Mouse (Mus musculus): ENCODE results near the gene Dph3. TPM values are rescaled to one million over a fixed set of nuclear protein-coding genes. Genes with fewer than 3 reads are reported as not detected.
A peak's percentile ranks its signal among the peaks of the same experiment; 100 is the strongest.

Dph3 gene
- polyA plus RNA-seq, 1 experiment from 2014 or later = 76.6 TPM

DNA sequence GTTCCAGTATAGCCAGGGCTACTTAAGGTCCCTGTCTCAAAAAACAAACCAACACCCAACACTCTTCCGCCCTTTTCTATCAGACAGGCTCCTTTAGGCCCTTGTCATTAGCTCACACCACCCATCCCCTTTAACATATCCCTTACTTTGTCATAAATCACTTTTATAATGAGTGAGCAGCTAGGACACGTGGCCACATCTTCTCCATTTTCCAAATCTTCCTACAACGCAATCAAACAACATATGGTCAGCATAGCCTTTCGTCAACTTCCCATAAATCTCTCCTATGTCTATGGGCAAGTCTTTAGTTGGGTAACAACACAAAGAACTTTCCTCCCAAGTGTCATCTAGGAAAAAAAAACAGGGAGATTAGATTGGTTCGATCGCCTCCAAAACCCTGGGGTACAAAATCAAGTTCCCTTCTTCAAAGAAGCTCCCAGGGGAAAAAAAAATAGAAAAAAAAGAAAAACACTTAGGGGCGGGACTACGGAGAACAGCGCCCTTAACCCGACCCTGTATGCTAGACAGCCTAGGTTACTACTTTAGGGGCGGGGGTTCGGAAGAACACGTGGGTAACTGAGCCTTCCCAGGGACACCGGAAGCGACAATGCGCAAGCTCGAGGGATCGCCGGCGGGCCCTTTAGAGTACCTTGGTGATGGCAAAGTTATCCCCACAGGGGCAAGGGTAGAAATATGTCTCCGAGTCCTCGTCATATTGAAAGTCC is 606 bp downstream of the Dph3 start, which contains the start of gene Oxnad1:
Gene Oxnad1 (plus strand): TSS at position 614 of the 725 bp plus-strand sequence.
- Histone ChIP-seq H3K9me3 (no peaks in the 10 kb centered on the region), H3K4me2 (peak within 1 kb of the TSS; percentile 86), H3K9ac (peak within 1 kb of the TSS; percentile 88), H3K4me1 (peaks cover 29% of the 10 kb centered on the region), H3K27ac (replicated peaks) (peak within 1 kb of the TSS; percentile 97), H3K36me3 (peaks cover 29% of the 10 kb centered on the region), H3K27me3 (replicated peaks) (no peaks in the 10 kb centered on the region), H3K4me3 (peak within 1 kb of the TSS; percentile 75)
- peak; percentile 87 for ATAC-seq (ENCODE audit: extremely low read depth, insufficient number of reproducible peaks, low FRiP score, low TSS enrichment)
- WGBS = 3% methylated on average over 22 of the region's 22 CpGs

DNA sequence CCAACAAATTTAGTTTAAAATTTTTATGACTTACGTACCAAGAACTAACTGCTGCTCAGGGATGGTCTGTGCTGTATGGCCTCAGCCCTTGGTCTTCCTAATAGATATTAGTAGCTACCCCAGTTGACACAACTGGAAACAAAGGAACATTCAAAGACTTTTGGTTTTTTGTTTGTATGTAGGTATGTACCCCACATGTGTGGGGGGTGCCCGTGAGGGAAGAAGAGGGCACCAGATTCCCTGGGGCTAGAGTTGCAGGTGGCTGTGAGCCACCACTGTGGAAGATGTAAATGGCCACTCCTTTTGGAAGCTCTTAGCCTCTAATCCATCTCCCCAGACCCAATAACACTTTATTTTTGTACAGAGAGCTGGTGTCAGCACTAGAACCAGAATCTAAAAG is 2.1 kb downstream of the Dph3 start:
- ATAC-seq (ENCODE audit: extremely low read depth, insufficient number of reproducible peaks, low FRiP score, low TSS enrichment) = no peak
- H3K4me3 ChIP-seq = no peak overlapping the region
- peaks cover 26% of the 10 kb centered on the region for H3K4me1 ChIP-seq
- H3K27ac ChIP-seq (replicated peaks) = no peak overlapping the region
- H3K9me3 ChIP-seq = no peaks in the 10 kb centered on the region
- 96% methylated on average over 2 of the region's 2 CpGs for WGBS
- H3K4me2 ChIP-seq = no peak overlapping the region
- no peaks in the 10 kb centered on the region for H3K27me3 ChIP-seq (replicated peaks)
- H3K9ac ChIP-seq = no peak overlapping the region
- H3K36me3 ChIP-seq = peaks cover 29% of the 10 kb centered on the region

DNA sequence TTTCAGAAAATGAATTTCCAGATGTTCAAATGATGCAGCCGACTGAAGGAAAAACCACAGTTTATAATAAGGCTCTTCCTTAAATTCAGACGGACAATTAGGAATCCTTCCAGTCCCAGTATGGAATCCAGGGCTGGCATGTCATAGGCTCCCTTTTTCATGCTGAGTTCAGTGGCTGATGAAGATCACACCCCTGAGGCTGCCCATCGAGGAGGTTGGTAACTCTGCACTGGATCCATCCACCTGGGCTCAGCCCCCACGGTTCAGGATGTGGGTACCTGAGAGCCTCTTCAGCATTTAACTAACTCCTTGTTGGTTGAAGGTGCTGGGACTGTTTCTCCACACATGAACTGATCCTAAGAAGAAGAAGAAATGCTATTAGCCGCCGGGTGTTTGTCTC is 2.6 kb downstream of the Dph3 start:
- ATAC-seq (ENCODE audit: extremely low read depth, insufficient number of reproducible peaks, low FRiP score, low TSS enrichment) = no peak

DNA sequence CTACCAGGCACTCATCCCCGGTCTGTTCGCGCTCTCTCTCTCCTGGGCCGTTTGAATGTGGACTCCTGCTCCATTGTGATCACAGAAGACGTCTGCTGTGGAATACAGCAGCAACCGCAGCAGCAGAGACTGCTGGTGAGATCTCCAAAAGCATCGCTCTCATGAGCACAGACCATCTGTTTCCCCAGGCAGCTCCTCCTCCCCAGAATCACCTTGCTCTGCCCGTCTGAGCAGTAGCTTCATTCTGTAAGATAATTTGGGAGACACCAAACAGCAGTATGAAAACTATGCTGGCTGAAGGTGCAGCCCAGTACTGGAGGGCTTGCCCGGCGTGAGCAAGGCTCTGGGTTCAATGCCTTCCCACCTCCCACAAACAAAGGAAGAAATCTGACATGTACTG is 4.5 kb downstream of the Dph3 start:
- Histone ChIP-seq H3K9ac (no peak overlapping the region), H3K4me1 (peaks cover 12% of the 10 kb centered on the region), H3K9me3 (no peaks in the 10 kb centered on the region), H3K4me2 (no peak overlapping the region), H3K27ac (replicated peaks) (no peak overlapping the region), H3K27me3 (replicated peaks) (peaks cover 2% of the 10 kb centered on the region; the same call in 1 of the 2 replicates), H3K36me3 (peaks cover 29% of the 10 kb centered on the region), H3K4me3 (no peak overlapping the region)
- WGBS = 84% methylated on average over 10 of the region's 10 CpGs
- no peak for ATAC-seq (ENCODE audit: extremely low read depth, insufficient number of reproducible peaks, low FRiP score, low TSS enrichment)

More for the DNA sequence above, 2.6 kb downstream of the Dph3 start:
- H3K36me3 ChIP-seq = peaks cover 29% of the 10 kb centered on the region
- H3K4me3 ChIP-seq = no peak overlapping the region
- 86% methylated on average over 6 of the region's 6 CpGs for whole genome bisulfite sequencing
- no peaks in the 10 kb centered on the region for H3K9me3 ChIP-seq
- no peaks in the 10 kb centered on the region for H3K27me3 ChIP-seq (replicated peaks)
- no peak overlapping the region for H3K4me2 ChIP-seq
- H3K4me1 ChIP-seq = peaks cover 26% of the 10 kb centered on the region
- H3K27ac ChIP-seq (replicated peaks) = no peak overlapping the region
- no peak overlapping the region for H3K9ac ChIP-seq

DNA sequence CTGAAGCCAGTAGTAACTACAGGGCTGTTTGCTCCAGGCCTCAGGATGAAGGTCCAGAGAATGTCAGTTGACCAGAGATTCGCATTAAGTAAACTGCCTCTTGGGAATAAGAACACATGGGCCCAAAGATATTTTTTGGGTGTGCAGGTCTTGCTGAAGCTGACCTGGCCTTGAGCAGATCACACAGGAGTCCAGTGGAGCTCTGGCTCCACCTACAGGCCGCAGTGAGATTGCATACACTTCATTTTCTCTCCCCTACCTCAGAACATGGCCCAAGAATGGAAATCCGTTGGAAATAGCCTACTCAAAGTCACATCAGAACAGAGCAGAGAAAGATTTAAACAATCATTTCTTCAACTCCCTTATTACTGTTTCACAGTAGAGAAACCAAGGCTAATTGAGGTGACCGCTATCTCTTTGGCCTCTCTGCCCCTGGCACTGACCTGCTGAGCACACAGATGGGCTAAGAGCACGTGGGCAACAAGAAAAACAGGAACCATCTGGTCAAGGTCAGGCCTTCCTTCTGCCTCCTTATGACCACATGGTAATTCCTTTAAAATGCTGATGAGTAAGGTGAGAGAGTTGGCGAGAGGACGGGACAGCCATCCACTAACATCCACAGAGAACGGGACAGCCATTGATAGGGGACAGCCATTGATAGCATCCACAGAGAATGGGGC is 8.5 kb downstream of the Dph3 start:
- H3K4me2 ChIP-seq = no peak overlapping the region
- H3K4me3 ChIP-seq = no peak overlapping the region
- 49% methylated on average over 8 of the region's 8 CpGs for WGBS
- H3K4me1 ChIP-seq = peaks cover 20% of the 10 kb centered on the region
- H3K36me3 ChIP-seq = peaks cover 18% of the 10 kb centered on the region
- H3K9ac ChIP-seq = no peak overlapping the region
- H3K27me3 ChIP-seq (replicated peaks) = peaks cover 7% of the 10 kb centered on the region; the same call in 1 of the 2 replicates
- H3K9me3 ChIP-seq = no peaks in the 10 kb centered on the region
- no peak for ATAC-seq (ENCODE audit: extremely low read depth, insufficient number of reproducible peaks, low FRiP score, low TSS enrichment)
- no peak overlapping the region for H3K27ac ChIP-seq (replicated peaks)

DNA sequence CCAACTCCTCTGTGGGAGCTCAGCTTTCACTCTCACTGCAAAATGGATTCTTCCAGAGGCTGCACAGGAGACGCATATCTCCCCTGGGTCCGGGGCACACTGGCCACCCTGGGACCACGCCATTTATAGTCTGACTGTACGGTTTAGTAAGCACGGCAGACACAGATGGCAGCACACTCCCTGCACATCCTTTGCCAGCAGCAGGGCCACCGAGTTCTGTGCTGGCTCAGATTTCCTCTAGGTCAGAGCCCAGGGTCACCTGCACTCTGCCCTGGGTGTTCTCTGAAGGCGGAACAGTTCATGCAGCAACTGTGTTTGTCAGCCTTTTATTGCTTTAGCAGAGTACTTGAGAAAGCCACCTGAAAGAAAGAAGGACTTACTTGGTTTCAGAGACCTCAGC is 11.6 kb downstream of the Dph3 start:
- H3K9ac ChIP-seq = no peak overlapping the region
- H3K4me2 ChIP-seq = no peak overlapping the region
- H3K27ac ChIP-seq (replicated peaks) = peak overlapping the region; percentile 81
- H3K9me3 ChIP-seq = no peaks in the 10 kb centered on the region
- no peak overlapping the region for H3K4me3 ChIP-seq
- no peaks in the 10 kb centered on the region for H3K36me3 ChIP-seq
- peaks cover 20% of the 10 kb centered on the region for H3K4me1 ChIP-seq
- peaks cover 7% of the 10 kb centered on the region; the same call in 1 of the 2 replicates for H3K27me3 ChIP-seq (replicated peaks)
- WGBS = 61% methylated on average over 7 of the region's 7 CpGs
- ATAC-seq (ENCODE audit: extremely low read depth, insufficient number of reproducible peaks, low FRiP score, low TSS enrichment) = no peak

DNA sequence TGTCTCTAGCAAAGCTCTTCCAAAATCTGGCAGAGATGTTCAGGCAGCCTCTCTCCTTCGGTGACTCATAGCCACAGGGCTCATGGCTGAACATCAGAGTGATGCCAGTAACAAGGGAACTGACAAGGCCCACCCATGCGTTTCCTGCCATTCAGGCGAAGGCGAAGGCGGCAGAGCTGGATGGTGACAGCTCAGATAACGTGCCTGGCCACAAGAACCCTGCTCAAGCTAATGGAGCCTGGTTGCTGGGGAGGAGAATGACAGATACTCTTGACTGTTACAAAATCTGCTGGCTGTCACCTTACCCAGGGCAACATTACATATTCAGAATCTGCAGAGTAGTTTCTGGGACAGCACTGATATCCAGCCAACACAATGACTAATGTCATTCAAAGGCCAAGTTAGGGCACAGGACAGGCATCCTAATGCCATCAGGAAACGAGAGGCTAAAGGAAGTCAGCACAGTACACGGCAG is 12.3 kb downstream of the Dph3 start:
- peaks cover 20% of the 10 kb centered on the region for H3K4me1 ChIP-seq
- no peak overlapping the region for H3K4me2 ChIP-seq
- H3K9me3 ChIP-seq = no peaks in the 10 kb centered on the region
- WGBS = 9% methylated on average over 8 of the region's 8 CpGs
- H3K27ac ChIP-seq (replicated peaks) = peak overlapping the region; percentile 81
- H3K36me3 ChIP-seq = no peaks in the 10 kb centered on the region
- peaks cover 7% of the 10 kb centered on the region; the same call in 1 of the 2 replicates for H3K27me3 ChIP-seq (replicated peaks)
- H3K4me3 ChIP-seq = no peak overlapping the region
- peak; percentile 52; the same call in 1 of the 2 replicates for ATAC-seq (ENCODE audit: extremely low read depth, insufficient number of reproducible peaks, low FRiP score, low TSS enrichment)
- no peak overlapping the region for H3K9ac ChIP-seq

DNA sequence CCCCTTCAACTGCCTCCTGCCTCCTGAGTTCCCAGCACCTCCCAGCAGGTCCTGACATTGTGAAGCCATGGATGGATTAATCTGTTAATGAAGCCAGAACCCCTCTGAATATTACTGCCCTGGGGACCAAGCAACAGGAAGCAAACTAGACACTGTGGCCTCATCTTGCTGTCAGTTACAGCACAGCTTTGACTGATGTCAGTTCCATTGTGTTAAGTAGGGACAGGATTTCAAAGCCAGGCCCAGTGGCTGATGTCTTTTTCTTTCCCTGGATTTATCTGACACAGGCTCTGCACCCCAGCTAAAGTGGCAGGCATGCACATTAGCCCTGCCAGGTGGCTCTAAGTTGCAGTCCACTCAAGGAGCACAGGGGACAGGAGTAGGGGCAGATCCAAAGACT is 12.7 kb downstream of the Dph3 start:
- no peak; the same call in 1 of the 2 replicates for ATAC-seq (ENCODE audit: extremely low read depth, insufficient number of reproducible peaks, low FRiP score, low TSS enrichment)
- Histone ChIP-seq H3K9ac (no peak overlapping the region), H3K4me3 (no peak overlapping the region), H3K4me1 (peaks cover 20% of the 10 kb centered on the region), H3K36me3 (no peaks in the 10 kb centered on the region), H3K27ac (replicated peaks) (peak overlapping the region; percentile 81), H3K4me2 (no peak overlapping the region), H3K9me3 (no peaks in the 10 kb centered on the region), H3K27me3 (replicated peaks) (peaks cover 7% of the 10 kb centered on the region; the same call in 1 of the 2 replicates)

DNA sequence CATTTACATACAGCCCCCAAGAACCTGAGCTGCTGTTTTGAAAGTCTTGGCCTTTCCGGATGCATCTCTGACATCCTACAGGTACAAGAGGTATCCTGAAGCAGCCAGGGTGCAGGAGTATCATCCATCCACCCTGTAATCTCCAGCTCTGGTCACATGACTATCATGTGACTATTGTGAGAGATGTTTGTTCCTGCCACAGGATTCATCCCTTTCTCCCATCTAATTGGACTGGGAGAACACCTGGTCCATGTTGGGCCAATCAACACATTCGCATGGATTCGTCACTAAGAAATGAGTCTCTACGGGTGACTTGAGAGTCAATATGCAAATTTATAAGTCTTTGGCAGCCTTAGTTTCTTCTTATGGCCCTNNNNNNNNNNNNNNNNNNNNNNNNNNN is 24.1 kb downstream of the Dph3 start:
- no peak overlapping the region for H3K27ac ChIP-seq (replicated peaks)
- H3K9me3 ChIP-seq = 0 out of 2 replicates have a peak, but pooled peaks cover 11% of the 10 kb centered on the region
- H3K4me3 ChIP-seq = no peak overlapping the region
- H3K36me3 ChIP-seq = no peaks in the 10 kb centered on the region
- H3K4me1 ChIP-seq = no peaks in the 10 kb centered on the region
- no peak for ATAC-seq (ENCODE audit: extremely low read depth, insufficient number of reproducible peaks, low FRiP score, low TSS enrichment)
- no peak overlapping the region for H3K9ac ChIP-seq
- no peaks in the 10 kb centered on the region for H3K27me3 ChIP-seq (replicated peaks)
- WGBS = 82% methylated on average over 4 of the region's 4 CpGs
- H3K4me2 ChIP-seq = no peak overlapping the region

DNA sequence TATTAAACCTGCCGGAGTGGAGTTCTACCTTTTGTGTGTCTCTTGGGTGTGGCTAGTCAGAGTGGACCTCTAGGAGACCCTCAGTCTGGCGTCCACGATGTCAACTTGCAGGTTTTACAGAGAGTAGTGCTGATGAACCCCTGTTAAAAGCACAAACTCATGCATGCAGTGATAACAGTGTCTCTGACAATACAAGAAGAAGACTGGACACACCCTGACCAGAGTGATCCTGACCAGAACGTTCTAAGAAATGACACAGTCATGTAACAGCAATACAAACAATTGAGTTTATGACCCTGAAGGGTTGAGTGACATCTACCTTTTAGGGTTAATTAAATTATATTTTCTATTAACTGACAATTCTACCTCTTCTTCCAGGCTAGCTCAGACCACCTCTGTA is 27.9 kb downstream of the Dph3 start:
- no peak for ATAC-seq (ENCODE audit: extremely low read depth, insufficient number of reproducible peaks, low FRiP score, low TSS enrichment)
- H3K4me3 ChIP-seq = no peak overlapping the region
- no peaks in the 10 kb centered on the region for H3K9me3 ChIP-seq
- whole genome bisulfite sequencing = 72% methylated on average over 4 of the region's 4 CpGs
- H3K4me1 ChIP-seq = peaks cover 25% of the 10 kb centered on the region
- H3K36me3 ChIP-seq = no peaks in the 10 kb centered on the region
- no peaks in the 10 kb centered on the region for H3K27me3 ChIP-seq (replicated peaks)
- no peak overlapping the region for H3K4me2 ChIP-seq
- no peak overlapping the region for H3K27ac ChIP-seq (replicated peaks)
- no peak overlapping the region for H3K9ac ChIP-seq

DNA sequence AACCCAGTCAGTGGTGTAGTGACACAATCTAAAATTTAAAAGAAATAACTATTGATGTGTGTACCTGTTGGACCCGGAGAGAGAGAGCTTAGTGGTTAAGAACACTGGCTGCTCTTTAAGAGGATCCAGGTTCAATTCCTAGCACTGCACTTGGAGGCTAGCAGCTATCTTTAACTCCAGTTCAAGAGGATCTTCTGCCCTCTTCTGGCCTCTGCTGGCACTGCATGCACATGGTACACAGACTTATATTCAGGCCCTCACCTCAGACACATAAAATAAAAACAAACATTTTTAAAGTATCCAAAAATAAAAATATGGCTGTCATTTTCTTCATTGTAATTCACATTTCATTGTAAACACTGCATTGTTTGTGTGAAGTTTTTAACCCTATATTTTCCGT is 28.9 kb downstream of the Dph3 start:
- Histone ChIP-seq H3K4me2 (no peak overlapping the region), H3K4me1 (peaks cover 25% of the 10 kb centered on the region), H3K27me3 (replicated peaks) (no peaks in the 10 kb centered on the region), H3K27ac (replicated peaks) (no peak overlapping the region), H3K36me3 (no peaks in the 10 kb centered on the region), H3K9ac (no peak overlapping the region), H3K9me3 (no peaks in the 10 kb centered on the region), H3K4me3 (no peak overlapping the region)
- WGBS = 92% methylated on average over 2 of the region's 2 CpGs
- no peak for ATAC-seq (ENCODE audit: extremely low read depth, insufficient number of reproducible peaks, low FRiP score, low TSS enrichment)
